Mouse (Mus musculus) brain, adult 2 months (tissue): Measurements from ENCODE around the gene Elmo2.
A peak's percentile ranks its signal among the peaks of the same experiment; 100 is the strongest.

Experiments
- DNase-seq: peaks from one replicate; pipeline ENCODE4 v3.0.0; 2011; ENCODE audit warnings: low read depth, low spot score

The Elmo2 gene

GRCm38 (mm10) chr2:165326304-165327190 is at the start of gene Elmo2:
TSS of gene Elmo2 (minus strand) at chr2:165326479.
- DNase-seq: peak; percentile 99

- DNase-seq: no peak
Observed at GRCm38 (mm10) chr2:165376001-165376400, 49.7 kb upstream of the Elmo2 start.

- peak; percentile 46 for DNase-seq
Observed at GRCm38 (mm10) chr2:165375478-165375877, 49.2 kb upstream of the Elmo2 start.

- DNase-seq: peak; percentile 39
Observed at GRCm38 (mm10) chr2:165371066-165371465, 44.8 kb upstream of the Elmo2 start.

- DNase-seq: no peak
Observed at GRCm38 (mm10) chr2:165370348-165370747, 44.1 kb upstream of the Elmo2 start.

- no peak for DNase-seq
Observed at GRCm38 (mm10) chr2:165368496-165368895, 42.2 kb upstream of the Elmo2 start, which contains the start of gene Zfp663. TSS of gene Zfp663 (minus strand) at chr2:165368729.

- DNase-seq: no peak
Observed at GRCm38 (mm10) chr2:165367868-165368439, 41.7 kb upstream of the Elmo2 start.

GRCm38 (mm10) chr2:165367047-165367520 is 40.8 kb upstream of the Elmo2 start:
- DNase-seq: no peak

GRCm38 (mm10) chr2:165364334-165365091 is 38.2 kb upstream of the Elmo2 start:
- peak; percentile 77 for DNase-seq

- DNase-seq: no peak
Observed at GRCm38 (mm10) chr2:165363282-165363681, 37.0 kb upstream of the Elmo2 start.

- DNase-seq: peak; percentile 82
Observed at GRCm38 (mm10) chr2:165360861-165361260, 34.6 kb upstream of the Elmo2 start.

GRCm38 (mm10) chr2:165351828-165352513 is 25.7 kb upstream of the Elmo2 start:
- peak; percentile 65 for DNase-seq

- DNase-seq: peak; percentile 80
Observed at GRCm38 (mm10) chr2:165349466-165349865, 23.2 kb upstream of the Elmo2 start.

GRCm38 (mm10) chr2:165346180-165346579 is 19.9 kb upstream of the Elmo2 start:
- no peak for DNase-seq

- DNase-seq: peak; percentile 69
Observed at GRCm38 (mm10) chr2:165337191-165337590, 10.9 kb upstream of the Elmo2 start.

GRCm38 (mm10) chr2:165332610-165333210 is 6.4 kb upstream of the Elmo2 start:
- no peak for DNase-seq

GRCm38 (mm10) chr2:165329703-165330102 is 3.4 kb upstream of the Elmo2 start:
- DNase-seq: no peak

GRCm38 (mm10) chr2:165328746-165329145 is 2.5 kb upstream of the Elmo2 start:
- DNase-seq: no peak

- no peak for DNase-seq
Observed at GRCm38 (mm10) chr2:165327386-165327785, 1.1 kb upstream of the Elmo2 start.

- DNase-seq: no peak
Observed at GRCm38 (mm10) chr2:165325521-165326303, 567 bp downstream of the Elmo2 start.
